Mouse (Mus musculus) embryonic facial prominence, embryonic 14.5 days (tissue): ENCODE measurements at regions not wholly inside any gene's neighbourhood (a gene's known extent, or its start where the extent isn't known, plus 50 kb on each side); places are given as distances from the start of the nearest gene placed in this dataset.

Experiments used
- ATAC-seq: fragments of 200-750 bp; cut with Nextera tagmentation; 2 replicates; pipeline ENCODE4 v1.8.0; 2017; ENCODE audit warnings: low read depth, moderate number of reproducible peaks, moderate TSS enrichment
- DNase-seq: peaks from one replicate; pipeline ENCODE4 v3.0.0-alpha.2; 2015; ENCODE audit warnings: low spot score
- H3K27ac ChIP-seq: fragments of 300-500 bp; sonication (generic); replicated peaks from 2 replicates; pipeline ENCODE4 v1.5.1; 2014; ENCODE audit warnings: low read depth, mild to moderate bottlenecking, low read length, moderate library complexity
- H3K27me3 ChIP-seq: fragments of 300-500 bp; sonication (generic); replicated peaks from 2 replicates; pipeline ENCODE4 v1.6.1; 2014; ENCODE audit warnings: low read length; ENCODE audit not compliant: control insufficient read depth, insufficient read depth
- H3K36me3 ChIP-seq: fragments of 300-500 bp; sonication (generic); 2 replicates; pipeline ENCODE4 v1.6.1; 2014; ENCODE audit warnings: low read length, mixed read lengths; ENCODE audit not compliant: control insufficient read depth, insufficient read depth
- H3K4me1 ChIP-seq: fragments of 300-500 bp; sonication (generic); 2 replicates; pipeline ENCODE4 v1.6.1; 2014; ENCODE audit warnings: antibody characterized with exemption, low read length; ENCODE audit not compliant: control insufficient read depth, insufficient read depth
- H3K4me2 ChIP-seq: fragments of 300-500 bp; sonication (generic); 2 replicates; pipeline ENCODE4 v1.6.1; 2014; ENCODE audit warnings: low read depth, mild to moderate bottlenecking, low read length, moderate library complexity, mixed read lengths
- H3K4me3 ChIP-seq: fragments of 300-500 bp; sonication (generic); 2 replicates; pipeline ENCODE4 v1.5.1; 2014; ENCODE audit warnings: low read depth, mild to moderate bottlenecking, low read length
- H3K9ac ChIP-seq: fragments of 300-500 bp; sonication (generic); 2 replicates; pipeline ENCODE4 v1.6.1; 2014; ENCODE audit warnings: low read depth, mild to moderate bottlenecking, low read length, moderate library complexity, mixed read lengths
- H3K9me3 ChIP-seq: fragments of 300-500 bp; sonication (generic); 2 replicates; pipeline ENCODE4 v1.6.1; 2016; ENCODE audit warnings: low read length; ENCODE audit not compliant: control insufficient read depth
- WGBS: fragments of 180-500 bp; shearing (Covaris S2); extraction: QIAGEN DNeasy Blood & Tissue Kit; methylation state at CpG from one replicate; pipeline ENCODE4 v1.1.7; 2014; 5-methylcytosine and 5-hydroxymethylcytosine counted together

DNA sequence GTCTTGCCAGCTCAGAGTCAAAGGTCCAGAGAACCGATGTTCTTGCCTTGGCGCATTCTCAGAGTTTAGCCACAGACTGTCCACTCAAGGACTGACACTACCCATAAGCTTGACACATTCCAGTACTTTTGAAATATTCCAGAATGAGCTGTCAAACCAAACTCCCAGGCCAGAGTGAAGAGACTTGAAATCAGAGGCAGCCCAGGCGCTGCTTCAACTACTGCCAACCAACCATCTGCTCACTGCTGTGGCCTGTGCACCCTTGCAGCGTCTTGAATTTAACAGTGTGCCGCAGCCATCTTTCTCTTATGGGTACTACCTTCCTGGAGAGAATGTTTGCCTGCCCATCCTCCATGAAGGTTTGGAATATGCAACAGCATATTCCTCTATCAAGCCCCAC is 642.7 kb upstream of the Intu start:
- Histone ChIP-seq H3K9me3 (no peaks in the 10 kb centered on the region), H3K36me3 (no peaks in the 10 kb centered on the region), H3K9ac (no peak overlapping the region), H3K4me1 (0 out of 2 replicates have a peak, but pooled peaks cover 3% of the 10 kb centered on the region), H3K27ac (no peak overlapping the region), H3K27me3 (no peaks in the 10 kb centered on the region), H3K4me2 (no peak overlapping the region), H3K4me3 (no peak overlapping the region)
- ATAC-seq, result no peak
- 82% methylated on average over 5 of the region's 5 CpGs for WGBS
- no peak for DNase-seq

- H3K36me3 ChIP-seq, result no peaks in the 10 kb centered on the region
- 0 out of 2 replicates have a peak, but pooled peaks cover 3% of the 10 kb centered on the region for H3K4me1 ChIP-seq
- WGBS, result 88% methylated on average over 2 of the region's 2 CpGs
- H3K4me3 ChIP-seq, result no peak overlapping the region
- no peak overlapping the region for H3K9ac ChIP-seq
- no peak overlapping the region for H3K27ac ChIP-seq
- H3K4me2 ChIP-seq, result no peak overlapping the region
- DNase-seq (no peak), ATAC-seq (no peak)
- H3K9me3 ChIP-seq, result no peaks in the 10 kb centered on the region
- H3K27me3 ChIP-seq, result no peaks in the 10 kb centered on the region
Observed at GRCm38 (mm10) chr3:39889222-39889621, 641.9 kb upstream of the Intu start.

DNA sequence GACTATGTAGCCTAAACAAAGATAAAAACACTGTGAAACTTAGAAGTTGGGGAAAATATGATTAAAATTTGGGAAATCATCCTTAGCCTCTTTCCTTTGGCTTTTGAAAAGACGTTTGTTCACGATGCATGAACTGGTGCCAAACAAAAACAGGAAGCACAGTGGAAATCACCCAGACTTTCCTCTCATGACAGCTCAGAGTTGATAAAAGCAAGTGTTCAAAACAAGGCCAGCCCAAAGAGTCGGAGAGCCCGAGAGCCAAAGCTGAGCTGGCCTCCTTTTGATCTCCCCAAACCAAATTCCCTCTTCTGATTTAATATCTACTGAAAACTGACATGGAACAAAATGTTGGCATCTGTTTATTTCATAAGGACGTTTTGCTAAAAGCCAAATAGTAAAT is 632.1 kb upstream of the Intu start:
- Histone ChIP-seq H3K27me3 (no peaks in the 10 kb centered on the region), H3K36me3 (no peaks in the 10 kb centered on the region), H3K9me3 (no peaks in the 10 kb centered on the region), H3K4me2 (no peak overlapping the region), H3K9ac (no peak overlapping the region), H3K27ac (no peak overlapping the region), H3K4me3 (no peak overlapping the region), H3K4me1 (no peaks in the 10 kb centered on the region)
- 39% methylated on average over 5 of the region's 5 CpGs for WGBS
- DNase-seq (peak; percentile 49), ATAC-seq (no peak)

- H3K27ac ChIP-seq, result no peak overlapping the region
- DNase-seq, result no peak
- WGBS, result 44% methylated on average over 2 of the region's 2 CpGs
- no peaks in the 10 kb centered on the region for H3K9me3 ChIP-seq
- no peak overlapping the region for H3K9ac ChIP-seq
- no peak overlapping the region for H3K4me3 ChIP-seq
- H3K36me3 ChIP-seq, result no peaks in the 10 kb centered on the region
- H3K4me1 ChIP-seq, result no peaks in the 10 kb centered on the region
- no peak overlapping the region for H3K4me2 ChIP-seq
- no peak for ATAC-seq
- no peaks in the 10 kb centered on the region for H3K27me3 ChIP-seq
Observed at GRCm38 (mm10) chr3:39900207-39900606, 630.9 kb upstream of the Intu start.

DNA sequence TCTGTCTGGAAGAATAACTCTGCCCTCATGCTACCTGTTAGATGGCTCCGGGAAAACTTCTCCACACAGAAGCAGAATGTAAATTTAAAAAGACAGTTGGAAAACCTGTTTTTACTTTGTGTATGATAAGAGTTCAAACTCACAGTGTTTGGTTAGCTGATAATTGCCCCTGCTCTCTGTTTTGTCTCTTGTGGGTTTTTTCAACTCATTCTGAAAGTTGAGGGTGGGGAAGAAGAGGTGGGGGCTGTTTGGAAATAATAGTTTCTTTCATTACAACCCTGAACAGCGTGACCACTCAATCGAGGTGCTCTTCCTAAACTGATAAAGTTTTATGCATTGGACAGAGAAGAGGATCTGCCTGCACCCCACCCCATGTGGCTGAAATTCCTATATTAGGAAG is 626.7 kb upstream of the Intu start:
- H3K4me3 ChIP-seq, result no peak overlapping the region
- no peaks in the 10 kb centered on the region for H3K27me3 ChIP-seq
- H3K4me2 ChIP-seq, result no peak overlapping the region
- no peak overlapping the region for H3K9ac ChIP-seq
- WGBS, result 33% methylated on average over 3 of the region's 3 CpGs
- no peak overlapping the region for H3K27ac ChIP-seq
- no peaks in the 10 kb centered on the region for H3K36me3 ChIP-seq
- ATAC-seq (no peak), DNase-seq (no peak)
- 0 out of 2 replicates have a peak, but pooled peaks cover 3% of the 10 kb centered on the region for H3K4me1 ChIP-seq
- no peaks in the 10 kb centered on the region for H3K9me3 ChIP-seq

GRCm38 (mm10) chr3:39908676-39909362 is 622.3 kb upstream of the Intu start:
- H3K9me3 ChIP-seq, result no peaks in the 10 kb centered on the region
- H3K4me1 ChIP-seq, result 0 out of 2 replicates have a peak, but pooled peaks cover 3% of the 10 kb centered on the region
- ATAC-seq, result no peak
- no peak overlapping the region for H3K4me2 ChIP-seq
- no peak for DNase-seq
- H3K36me3 ChIP-seq, result no peaks in the 10 kb centered on the region
- no peak overlapping the region for H3K27ac ChIP-seq
- WGBS, result 73% methylated on average over 4 of the region's 4 CpGs
- H3K9ac ChIP-seq, result no peak overlapping the region
- no peaks in the 10 kb centered on the region for H3K27me3 ChIP-seq
- no peak overlapping the region for H3K4me3 ChIP-seq

DNA sequence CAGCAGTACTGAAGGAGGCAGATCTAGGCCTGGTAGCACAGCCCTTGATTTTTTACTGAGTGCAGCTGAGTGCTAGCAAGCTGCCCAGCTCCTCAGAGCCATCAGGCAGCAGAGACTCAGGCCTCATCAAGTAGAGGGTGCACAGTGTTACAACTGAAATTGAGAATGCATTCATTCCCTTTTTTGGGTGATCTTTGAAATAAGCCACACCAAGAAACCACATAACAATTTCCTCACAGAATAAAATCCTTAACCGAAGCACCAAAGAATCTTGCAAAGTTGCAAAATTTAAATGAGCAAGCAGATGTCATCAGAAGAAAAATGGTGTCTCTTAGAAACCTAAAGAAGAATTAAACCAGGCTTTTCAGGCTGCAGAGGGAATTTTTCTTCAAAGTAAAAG is 621.4 kb upstream of the Intu start:
- Histone ChIP-seq H3K27me3 (no peaks in the 10 kb centered on the region), H3K4me1 (0 out of 2 replicates have a peak, but pooled peaks cover 3% of the 10 kb centered on the region), H3K9me3 (no peaks in the 10 kb centered on the region), H3K4me2 (no peak overlapping the region), H3K9ac (no peak overlapping the region), H3K27ac (peak overlapping the region; percentile 4; the same call in 1 of the 2 replicates), H3K4me3 (no peak overlapping the region), H3K36me3 (no peaks in the 10 kb centered on the region)
- DNase-seq (no peak), ATAC-seq (no peak)
- 66% methylated on average over 1 of the region's 1 CpGs for WGBS

DNA sequence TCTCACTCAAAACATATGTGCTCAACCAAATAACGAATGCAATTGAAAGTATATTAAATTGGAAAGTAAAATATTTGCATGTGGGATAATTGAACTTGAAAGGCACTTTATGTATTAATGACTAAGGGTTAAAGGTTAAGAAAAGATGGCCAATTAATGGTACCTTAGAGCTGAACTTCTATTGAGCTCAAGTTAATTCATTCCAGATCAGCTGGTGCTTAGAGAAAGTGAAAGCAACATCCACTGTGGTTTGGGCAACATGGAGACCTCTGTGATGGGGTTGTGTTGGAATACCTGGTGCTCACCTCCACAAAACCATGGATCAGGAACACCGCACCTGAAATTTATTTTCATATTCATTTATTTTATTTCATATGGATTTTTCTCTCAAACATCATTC is 612.5 kb upstream of the Intu start:
- Histone ChIP-seq H3K4me3 (no peak overlapping the region), H3K36me3 (no peaks in the 10 kb centered on the region), H3K4me2 (no peak overlapping the region), H3K4me1 (no peaks in the 10 kb centered on the region), H3K27ac (no peak overlapping the region), H3K9ac (no peak overlapping the region), H3K9me3 (no peaks in the 10 kb centered on the region), H3K27me3 (no peaks in the 10 kb centered on the region)
- ATAC-seq (no peak), DNase-seq (no peak)
- WGBS, result 72% methylated on average over 2 of the region's 2 CpGs

- DNase-seq (no peak), ATAC-seq (no peak)
- WGBS, result 78% methylated on average over 3 of the region's 3 CpGs
- H3K9ac ChIP-seq, result no peak overlapping the region
- peaks cover 3% of the 10 kb centered on the region; the same call in 1 of the 2 replicates for H3K4me1 ChIP-seq
- no peak overlapping the region for H3K27ac ChIP-seq
- no peak overlapping the region for H3K4me2 ChIP-seq
- H3K4me3 ChIP-seq, result no peak overlapping the region
- H3K9me3 ChIP-seq, result no peaks in the 10 kb centered on the region
- no peaks in the 10 kb centered on the region for H3K27me3 ChIP-seq
- H3K36me3 ChIP-seq, result no peaks in the 10 kb centered on the region
Observed at GRCm38 (mm10) chr3:39925436-39925835, 605.6 kb upstream of the Intu start.
